Mouse (Mus musculus) liver, embryonic 14.5 days (tissue): ENCODE measurements at regions not wholly inside any gene's neighbourhood (a gene's known extent, or its start where the extent isn't known, plus 50 kb on each side); places are given as distances from the start of the nearest gene placed in this dataset.

ENCODE experiments used
- CTCF ChIP-seq: IDR thresholded peaks from 2 replicates; pipeline ENCODE4 v1.5.1; 2016; ENCODE audit warnings: antibody characterized with exemption, low read depth, control low read depth
- EP300 ChIP-seq: IDR thresholded peaks from 2 replicates; pipeline ENCODE4 v1.6.1; 2016; ENCODE audit warnings: antibody characterized with exemption, low read depth

DNA sequence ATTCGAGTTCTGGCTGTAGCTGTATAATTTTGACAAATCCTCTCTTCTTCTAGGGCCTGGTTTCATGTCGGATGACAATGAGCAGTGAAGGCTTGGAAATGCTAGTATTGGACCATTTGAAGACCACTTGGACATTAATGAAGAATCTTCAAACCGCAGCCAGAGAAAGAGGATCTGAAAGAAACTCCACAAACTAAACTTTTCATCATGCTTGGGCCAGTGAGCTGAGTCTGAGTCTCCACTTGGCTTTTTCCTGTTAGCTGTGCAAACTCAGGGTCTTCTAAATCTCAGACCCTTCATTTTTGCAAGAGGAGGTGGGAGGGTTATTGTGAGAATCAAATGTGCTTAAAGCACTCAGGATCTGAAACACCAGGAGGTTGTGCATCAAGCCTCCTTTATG, 176.6 kb downstream of the Mex3b start:
- no peak for TF ChIP-seq CTCF
- TF ChIP-seq EP300, result no peak
